Mouse (Mus musculus): Measurements from ENCODE around the gene Btnl9.

- no peak for TF ChIP-seq CTCF (IDR thresholded peaks at IDR 0.05; ENCODE audit: control insufficient read depth, insufficient read depth, insufficient read length)
- no peak for TF ChIP-seq CEBPB (IDR thresholded peaks at IDR 0.05; ENCODE audit: low read depth)
- no peak for TF ChIP-seq FOSL1 (IDR thresholded peaks at IDR 0.05; ENCODE audit: insufficient read depth, low read length, poor library complexity, severe bottlenecking)
- TF ChIP-seq USF1 (IDR thresholded peaks at IDR 0.05; ENCODE audit: low read depth): no peak
These were observed 37.5 kb upstream of the Btnl9 start for GRCm38 (mm10) chr11:49224455-49224854.

Measured in C2C12 (cell line).